Mouse (Mus musculus): ENCODE measurements around the gene Noc3l.

GRCm38 (mm10) chr19:38793563-38794045, 25.4 kb downstream of the Noc3l start:
- TF ChIP-seq EP300 (IDR thresholded peaks at IDR 0.05; ENCODE audit: low read depth) (no peak), CTCF (IDR thresholded peaks at IDR 0.05; ENCODE audit: low read depth) (no peak)

Measured in heart, postnatal 0 days (tissue).